Mouse (Mus musculus) small intestine, adult 2 months (tissue): ENCODE results near the gene Noct. TPM values are rescaled to one million over a fixed set of nuclear protein-coding genes. Genes with fewer than 3 reads are reported as not detected.
"Not testable (repeated sequence)": the region's sequence is repeated elsewhere in the genome, so short reads cannot be mapped to it uniquely, and the experiment has no call there.

Experiments
- H3K27ac ChIP-seq: fragments of 200-500 bp; 2 replicates; pipeline ENCODE4 v1.5.1; 2012; ENCODE audit warnings: low read depth, low read length, control low read depth, inconsistent platforms; ENCODE audit not compliant: insufficient read depth
- H3K27me3 ChIP-seq: fragments of 200-500 bp; 2 replicates; pipeline ENCODE4 v1.6.1; 2012; ENCODE audit warnings: mild to moderate bottlenecking, moderate library complexity, low read length, inconsistent platforms; ENCODE audit not compliant: control insufficient read depth, insufficient read depth
- H3K36me3 ChIP-seq: fragments of 200-500 bp; 2 replicates; pipeline ENCODE4 v1.6.1; 2012; ENCODE audit warnings: mild to moderate bottlenecking, low read length, control low read depth, inconsistent platforms; ENCODE audit not compliant: control insufficient read depth, insufficient read depth
- H3K4me1 ChIP-seq: fragments of 200-500 bp; 2 replicates; pipeline ENCODE4 v1.6.1; 2012; ENCODE audit warnings: low read length, inconsistent platforms, mixed read lengths; ENCODE audit not compliant: control insufficient read depth, insufficient read depth, insufficient read length
- H3K4me3 ChIP-seq: fragments of 200-500 bp; 2 replicates; pipeline ENCODE4 v1.5.1; 2012; ENCODE audit warnings: low read depth, mild to moderate bottlenecking, control low read depth, inconsistent platforms, low read length, moderate library complexity
- CTCF ChIP-seq: fragments of 200-500 bp; IDR thresholded peaks from 2 replicates; pipeline ENCODE4 v1.5.1; 2012; ENCODE audit warnings: low read depth, mild to moderate bottlenecking, control low read depth, inconsistent platforms, low read length, moderate library complexity, mixed read lengths; ENCODE audit not compliant: insufficient replicate concordance, insufficient read length; ENCODE audit errors: extremely low read depth
- POLR2A ChIP-seq: fragments of 200-500 bp; IDR thresholded peaks from 2 replicates; pipeline ENCODE4 v1.6.1; 2012; ENCODE audit warnings: low read depth, mild to moderate bottlenecking, control low read depth, inconsistent platforms, low read length, moderate library complexity
- WGBS: fragments of 180-500 bp; shearing (Covaris S2); methylation state at CpG from one replicate; pipeline ENCODE4 v1.1.7; 2018; 5-methylcytosine and 5-hydroxymethylcytosine counted together
- polyA plus RNA-seq: library from polyadenylated mRNA; depleted of rRNA; stranded (reverse); fragments of >200 nt; gene quantifications from 2 replicates; pipeline ENCODE4 v1.2.3, GENCODE M21; 2012

Gene Noct
- polyA plus RNA-seq, 1 experiment: 56.2 TPM

DNA sequence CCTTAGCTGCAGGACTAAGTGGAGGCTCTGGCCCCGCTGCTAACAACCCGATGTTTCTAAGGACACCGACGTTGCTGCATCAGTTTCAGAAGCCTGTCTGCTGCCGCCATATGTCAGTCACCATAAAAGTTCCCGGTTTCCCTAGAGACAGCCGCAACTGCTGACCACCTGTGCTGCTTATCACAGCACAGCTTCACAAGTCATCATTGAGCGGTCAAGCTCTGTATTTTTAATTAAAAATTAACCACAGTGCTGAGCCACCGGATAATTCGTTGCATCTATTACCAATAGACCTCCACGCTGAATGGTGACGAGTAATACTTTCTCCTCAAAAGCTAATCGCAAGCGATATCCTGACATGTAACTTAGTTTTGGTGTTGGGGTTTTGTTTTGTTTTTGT, 19.4 kb upstream of the Noct start:
- Histone ChIP-seq H3K4me3 (no peak overlapping the region), H3K27ac (no peak overlapping the region), H3K36me3 (no peaks in the 10 kb centered on the region), H3K27me3 (no peaks in the 10 kb centered on the region), H3K4me1 (peaks cover 8% of the 10 kb centered on the region; the same call in 1 of the 2 replicates)
- WGBS: 55% methylated on average over 14 of the region's 14 CpGs
- TF ChIP-seq POLR2A (no peak), CTCF (no peak)

DNA sequence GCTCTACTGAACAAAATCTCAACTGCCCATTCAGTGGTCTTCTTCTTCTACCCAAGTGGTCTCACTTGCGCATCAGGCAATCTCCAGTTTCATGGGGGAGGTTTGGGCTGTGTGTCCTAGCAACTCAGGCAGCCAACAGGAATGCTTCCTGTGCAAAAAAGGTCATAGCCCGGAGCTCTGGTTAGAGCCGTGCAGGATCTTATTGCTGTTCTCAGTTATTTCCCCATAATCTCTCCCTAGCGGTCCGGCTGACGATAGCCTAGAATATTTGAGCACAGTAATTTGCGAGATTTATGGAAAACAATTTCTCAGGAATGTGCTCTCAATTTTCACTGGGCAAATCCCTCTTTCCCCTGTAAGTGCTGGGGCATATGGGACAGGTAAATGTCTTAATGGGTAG, 17.7 kb upstream of the Noct start:
- Histone ChIP-seq H3K27me3 (no peaks in the 10 kb centered on the region), H3K4me3 (no peak overlapping the region), H3K4me1 (peaks cover 7% of the 10 kb centered on the region; the same call in 1 of the 2 replicates), H3K27ac (no peak overlapping the region), H3K36me3 (no peaks in the 10 kb centered on the region)
- WGBS: 84% methylated on average over 7 of the region's 7 CpGs
- TF ChIP-seq POLR2A: no peak
- TF ChIP-seq CTCF: no peak

DNA sequence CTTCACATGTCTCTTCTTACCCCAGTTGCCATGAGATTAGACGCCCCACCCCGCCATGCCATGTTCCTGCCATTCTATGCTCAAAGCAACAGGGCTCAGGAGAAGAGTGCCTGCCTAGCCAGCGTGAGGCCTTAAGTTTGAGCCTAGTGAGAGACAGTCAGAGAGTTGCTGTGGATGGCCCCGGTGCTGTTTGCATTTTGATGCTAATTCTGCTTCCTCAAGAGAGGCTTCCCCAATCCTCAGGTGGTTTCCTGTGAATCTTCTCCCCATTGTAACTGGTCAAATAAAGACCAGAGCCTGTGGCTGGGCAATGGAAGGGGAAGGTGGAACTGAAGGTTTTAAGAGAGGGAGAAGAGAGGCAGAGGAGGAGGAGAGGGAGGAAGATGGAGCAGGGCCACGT, 15.6 kb upstream of the Noct start:
- TF ChIP-seq POLR2A: no peak
- TF ChIP-seq CTCF: no peak

DNA sequence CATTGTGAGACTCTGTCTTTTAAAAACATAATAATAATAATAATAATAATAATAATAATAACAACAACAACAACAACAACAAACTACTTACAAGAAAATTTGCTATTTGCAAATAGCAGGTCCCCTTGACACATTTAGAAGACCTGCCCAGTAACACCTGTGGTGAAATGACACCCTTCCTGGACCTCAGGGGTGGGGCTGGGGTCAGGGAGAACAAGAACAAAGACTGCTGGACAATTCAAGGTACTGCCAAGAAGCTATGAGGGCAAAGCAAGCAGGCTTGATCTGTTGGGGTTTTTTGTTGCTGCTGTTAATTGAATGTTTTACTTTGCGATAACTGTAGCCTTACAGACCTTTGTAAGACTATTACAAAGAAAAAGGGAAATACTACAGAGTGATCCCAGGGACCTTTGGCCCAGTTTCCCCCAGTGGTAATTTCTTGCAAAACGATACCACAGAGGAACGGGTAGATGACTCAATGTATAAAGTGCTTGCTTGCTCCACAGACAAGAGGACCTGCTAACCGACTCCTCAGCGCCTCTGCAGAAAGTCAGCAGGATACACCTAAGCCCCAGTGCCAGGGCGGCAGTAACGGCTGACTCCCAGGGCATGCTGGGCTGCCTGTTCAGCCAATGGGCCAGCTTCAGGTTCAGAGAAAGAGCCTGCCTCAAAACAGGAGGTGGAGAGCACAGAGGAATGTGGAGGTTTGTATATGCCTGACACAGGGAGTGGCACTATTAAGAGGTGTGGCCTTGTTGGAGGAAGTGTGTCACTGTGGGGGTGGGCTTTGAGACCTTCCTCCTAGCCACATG, 14.5 kb upstream of the Noct start:
- TF ChIP-seq CTCF (no peak), POLR2A (no peak)
- Histone ChIP-seq H3K27ac (no peak overlapping the region), H3K27me3 (no peaks in the 10 kb centered on the region), H3K36me3 (no peaks in the 10 kb centered on the region), H3K4me1 (no peaks in the 10 kb centered on the region), H3K4me3 (no peak overlapping the region)
- 81% methylated on average over 7 of the region's 7 CpGs for WGBS

More for the DNA sequence above, 15.6 kb upstream of the Noct start:
- no peak overlapping the region for H3K4me3 ChIP-seq
- no peaks in the 10 kb centered on the region for H3K36me3 ChIP-seq
- H3K27me3 ChIP-seq: no peaks in the 10 kb centered on the region
- H3K4me1 ChIP-seq: no peaks in the 10 kb centered on the region
- 76% methylated on average over 5 of the region's 5 CpGs for WGBS
- no peak overlapping the region for H3K27ac ChIP-seq

DNA sequence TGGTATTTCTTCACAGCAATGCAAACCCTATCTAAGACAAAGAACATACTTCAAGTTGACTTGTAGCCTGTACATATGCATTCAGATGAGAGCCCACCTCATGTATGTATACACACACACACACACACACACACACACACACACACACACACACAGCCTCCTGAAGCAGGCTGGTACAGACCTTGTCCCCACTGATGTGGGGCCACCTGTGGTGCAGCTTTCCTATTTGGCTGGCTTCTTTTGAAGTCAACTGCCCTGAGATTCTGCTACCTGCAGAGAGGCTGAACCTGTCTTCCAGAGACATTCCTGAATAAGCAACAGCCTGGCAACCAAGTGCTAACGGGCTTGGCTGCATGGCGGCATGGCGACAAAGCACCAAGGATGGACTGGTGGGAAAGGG, 13.8 kb upstream of the Noct start:
- 97% methylated on average over 3 of the region's 3 CpGs for WGBS
- Histone ChIP-seq H3K27me3 (no peaks in the 10 kb centered on the region), H3K36me3 (no peaks in the 10 kb centered on the region), H3K27ac (no peak overlapping the region), H3K4me1 (no peaks in the 10 kb centered on the region), H3K4me3 (no peak overlapping the region)
- TF ChIP-seq POLR2A: no peak
- TF ChIP-seq CTCF: no peak

DNA sequence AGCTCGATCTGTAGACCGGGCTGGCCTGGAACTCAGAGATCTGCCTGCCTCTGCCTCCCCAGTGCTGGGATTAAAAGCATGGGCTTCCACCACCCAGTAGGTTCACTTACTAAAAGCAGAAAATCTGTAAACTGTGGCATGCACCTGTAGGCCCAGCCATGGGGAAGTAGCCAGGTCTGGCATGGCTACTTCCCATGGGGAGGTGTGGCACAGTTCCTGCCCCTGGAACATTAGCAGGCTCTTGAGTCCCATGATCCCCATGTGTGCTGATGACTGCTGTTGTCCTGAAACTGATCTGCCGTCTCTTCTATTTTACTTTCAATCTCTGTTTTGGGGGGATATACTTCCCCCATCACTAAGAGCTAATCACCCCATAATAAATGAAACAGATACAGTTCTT, 11.1 kb upstream of the Noct start:
- TF ChIP-seq CTCF (no peak), POLR2A (no peak)
- no peaks in the 10 kb centered on the region for H3K4me1 ChIP-seq
- 95% methylated on average over 3 of the region's 3 CpGs for WGBS
- H3K4me3 ChIP-seq: no peak overlapping the region
- no peak overlapping the region for H3K27ac ChIP-seq
- no peaks in the 10 kb centered on the region for H3K36me3 ChIP-seq
- no peaks in the 10 kb centered on the region for H3K27me3 ChIP-seq

DNA sequence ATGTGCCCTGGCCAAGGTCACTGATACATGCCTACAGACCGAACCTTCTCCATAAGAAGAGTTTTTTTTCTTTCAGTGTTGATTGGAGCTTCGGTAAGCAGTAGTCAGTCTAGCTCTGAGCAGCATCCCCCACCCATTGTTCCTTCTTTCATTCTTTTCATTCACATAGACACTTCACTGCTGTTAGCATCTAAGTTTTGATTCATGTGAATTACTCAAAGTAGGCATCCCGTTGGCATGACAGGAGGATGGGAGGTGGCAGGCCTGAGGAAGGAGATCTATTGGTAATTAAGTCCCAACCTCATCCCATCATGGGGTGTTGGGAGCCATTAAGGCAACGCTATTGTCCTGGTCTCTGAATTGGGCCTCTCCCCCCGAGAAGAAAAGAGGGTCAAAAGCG, 8.6 kb upstream of the Noct start:
- Histone ChIP-seq H3K4me1 (no peaks in the 10 kb centered on the region), H3K4me3 (no peak overlapping the region), H3K36me3 (no peaks in the 10 kb centered on the region), H3K27ac (no peak overlapping the region), H3K27me3 (no peaks in the 10 kb centered on the region)
- WGBS: 85% methylated on average over 6 of the region's 6 CpGs
- TF ChIP-seq POLR2A (no peak), CTCF (no peak)

DNA sequence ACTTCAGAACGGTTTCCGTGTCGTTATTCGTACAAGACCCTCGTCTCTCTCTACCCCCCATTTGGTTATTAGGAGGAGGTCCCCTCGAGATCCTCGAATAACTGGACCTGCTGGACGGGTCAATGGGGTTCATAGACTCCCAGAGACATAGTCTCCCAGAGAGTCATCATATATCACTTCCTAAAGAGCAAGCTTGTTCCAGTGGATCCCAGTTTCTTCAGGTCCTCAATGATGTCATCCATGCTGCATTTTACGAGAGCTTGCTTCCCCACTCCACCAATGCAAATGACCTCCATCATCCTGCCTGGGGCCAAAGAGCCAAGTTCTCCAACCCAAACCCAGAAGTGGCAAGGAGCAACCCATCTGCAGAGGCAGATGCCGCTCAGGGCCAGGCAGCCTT, 7.9 kb upstream of the Noct start:
- H3K4me3 ChIP-seq, H3K27me3 ChIP-seq, H3K4me1 ChIP-seq, H3K27ac ChIP-seq, H3K36me3 ChIP-seq: not testable (repeated sequence)
- WGBS: 84% methylated on average over 7 of the region's 10 CpGs

DNA sequence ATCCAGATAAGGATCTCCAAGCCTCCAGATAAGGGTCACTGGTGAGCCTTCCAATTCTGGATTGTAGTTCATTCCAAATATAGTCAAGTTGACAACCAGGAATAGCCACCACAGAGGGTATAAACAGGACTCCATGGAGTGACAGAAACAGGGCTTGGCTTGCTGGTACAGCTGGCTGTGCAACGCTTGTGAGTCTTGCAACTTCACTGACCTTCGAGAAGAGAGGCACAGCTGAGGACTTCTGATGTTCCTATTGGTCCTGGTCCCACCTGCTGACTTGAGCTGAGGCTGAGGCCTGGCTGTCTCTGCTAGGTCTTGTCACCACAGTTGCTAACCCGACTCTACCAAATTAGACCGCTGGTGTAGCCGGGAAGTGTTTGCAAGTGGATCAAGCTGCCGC, 5.9 kb upstream of the Noct start:
- H3K36me3 ChIP-seq, H3K27me3 ChIP-seq, H3K4me1 ChIP-seq, H3K27ac ChIP-seq, H3K4me3 ChIP-seq: not testable (repeated sequence)
- WGBS: 84% methylated on average over 6 of the region's 6 CpGs
